9 mouse cellular contexts compared by ENCODE assay signal in the genomic region with DNA sequence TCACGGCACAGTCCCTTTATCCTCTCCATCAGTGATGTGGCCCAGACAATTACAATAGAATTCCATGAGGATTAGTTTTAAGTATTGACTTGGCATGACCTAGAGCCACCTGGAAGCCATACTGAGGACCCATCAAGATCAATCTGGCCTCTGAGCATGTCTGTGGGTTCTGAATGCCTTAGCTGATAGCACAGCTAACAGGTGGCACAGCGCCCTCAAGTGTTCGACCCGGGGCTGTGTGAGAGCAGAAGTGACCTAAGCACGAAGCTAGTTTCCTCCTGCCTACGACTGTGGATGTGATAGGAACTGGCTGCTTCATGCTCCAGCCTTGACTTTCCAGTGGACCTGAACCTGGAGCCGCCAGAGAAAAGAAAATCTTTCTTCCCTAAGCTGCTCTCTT.
DNase-seq lines count a peak whose midpoint lies in the region; ATAC-seq and TF ChIP-seq lines count a peak whose summit lies in the region.
"Had no signal": no experiment of that assay in that cellular context is flagged by ENCODE, and none has a peak within 500 bp of the region (broad histone marks: within the 10 kb centered on the region; RNA-seq: fewer than 3 reads in every experiment).

No protein-coding gene starts in this region.

- ATAC-seq in common myeloid progenitor, adult 5-6 weeks (replicated peaks; ENCODE audit: low read depth, poor library complexity, severe bottlenecking) = peak; percentile 52; the same call in 1 of the 2 replicates

- H3K4me3 ChIP-seq in layer of hippocampus, adult 2 months = no peak overlapping the region
- H3K4me3 ChIP-seq: heart, embryonic 10.5 days had no signal

- peak; percentile 60 for TF ChIP-seq CTCF in layer of hippocampus, adult 2 months (conservative IDR thresholded peaks at IDR 0.05)

- H3K27ac ChIP-seq in layer of hippocampus, adult 2 months = no peak overlapping the region
- H3K27ac ChIP-seq: heart, embryonic 10.5 days had no signal

- DNase-seq in cerebellum, adult 9-10 months = peak; percentile 37
- DNase-seq in cerebellum, postnatal 4 days (ENCODE audit: low spot score in 2 of 2) = no peak
- DNase-seq in layer of hippocampus, adult 2 months (ENCODE audit: low spot score in 2 of 2) = peak in 1 of 2 experiments; percentile 55
- DNase-seq in layer of hippocampus, adult 8-10 months (ENCODE audit: low spot score in 2 of 2) = no peak
- DNase-seq in lung, postnatal 4 days = peak; percentile 41 to 46
- DNase-seq in MN1 (ENCODE audit: low spot score) = no peak
- DNase-seq in layer of hippocampus, adult 9-10 months (ENCODE audit: low spot score) = no peak

Comparison
In these comparisons a context has a peak if more than half of its experiments do, and no peak if none do; other contexts are left out.
1. DNase-seq: peak in cerebellum, adult 9-10 months (single experiment) and lung, postnatal 4 days (2 of 2); none in cerebellum, postnatal 4 days (0 of 2), layer of hippocampus, adult 8-10 months (0 of 2), MN1 (single experiment) and layer of hippocampus, adult 9-10 months (single experiment).